Mouse (Mus musculus): ENCODE measurements at regions not wholly inside any gene's neighbourhood (a gene's known extent, or its start where the extent isn't known, plus 50 kb on each side); places are given as distances from the start of the nearest gene placed in this dataset.

GRCm38 (mm10) chr5:75248279-75248678 is 96.2 kb downstream of the Pdgfra start:
- no peak for DNase-seq (ENCODE audit: low spot score)

GRCm38 (mm10) chr5:75249671-75250070 is 97.6 kb downstream of the Pdgfra start:
- DNase-seq (ENCODE audit: low spot score), result no peak

- DNase-seq (ENCODE audit: low spot score), result no peak
Observed at GRCm38 (mm10) chr5:75253349-75253748, 101.3 kb downstream of the Pdgfra start.

GRCm38 (mm10) chr5:75253830-75254229 is 101.7 kb downstream of the Pdgfra start:
- no peak for DNase-seq (ENCODE audit: low spot score)

- peak; percentile 18 for DNase-seq (ENCODE audit: low spot score)
Observed at GRCm38 (mm10) chr5:75256186-75256585, 104.1 kb downstream of the Pdgfra start.

GRCm38 (mm10) chr5:75257067-75257466 is 105.0 kb downstream of the Pdgfra start:
- no peak for DNase-seq (ENCODE audit: low spot score)

- DNase-seq (ENCODE audit: low spot score), result no peak
Observed at GRCm38 (mm10) chr5:75260247-75260646, 108.2 kb downstream of the Pdgfra start.

- DNase-seq (ENCODE audit: low spot score), result no peak
Observed at GRCm38 (mm10) chr5:75266111-75266676, 114.1 kb downstream of the Pdgfra start.

- DNase-seq (ENCODE audit: low spot score), result no peak
Observed at GRCm38 (mm10) chr5:75266871-75267270, 114.8 kb downstream of the Pdgfra start.

- no peak for DNase-seq (ENCODE audit: low spot score)
Observed at GRCm38 (mm10) chr5:75267766-75268165, 115.7 kb downstream of the Pdgfra start.

GRCm38 (mm10) chr5:75278041-75278440 is 125.9 kb downstream of the Pdgfra start:
- no peak for DNase-seq (ENCODE audit: low spot score)

GRCm38 (mm10) chr5:75279561-75280171 is 127.6 kb downstream of the Pdgfra start:
- DNase-seq (ENCODE audit: low spot score), result no peak

- no peak for DNase-seq (ENCODE audit: low spot score)
Observed at GRCm38 (mm10) chr5:75280698-75281097, 128.6 kb downstream of the Pdgfra start.

GRCm38 (mm10) chr5:75281510-75281909 is 129.4 kb downstream of the Pdgfra start:
- DNase-seq (ENCODE audit: low spot score), result no peak

- no peak for DNase-seq (ENCODE audit: low spot score)
Observed at GRCm38 (mm10) chr5:75282617-75283016, 130.5 kb downstream of the Pdgfra start.

GRCm38 (mm10) chr5:75283841-75284240 is 131.7 kb downstream of the Pdgfra start:
- no peak for DNase-seq (ENCODE audit: low spot score)

- DNase-seq (ENCODE audit: low spot score), result no peak
Observed at GRCm38 (mm10) chr5:75285950-75286349, 133.9 kb downstream of the Pdgfra start.

- DNase-seq (ENCODE audit: low spot score), result peak; percentile 14
Observed at GRCm38 (mm10) chr5:75295676-75296075, 143.6 kb downstream of the Pdgfra start.

- DNase-seq (ENCODE audit: low spot score), result no peak
Observed at GRCm38 (mm10) chr5:75312897-75313296, 160.8 kb downstream of the Pdgfra start.

GRCm38 (mm10) chr5:75315956-75316355 is 163.9 kb downstream of the Pdgfra start:
- DNase-seq (ENCODE audit: low spot score), result no peak

GRCm38 (mm10) chr5:75320536-75320935 is 168.4 kb downstream of the Pdgfra start:
- no peak for DNase-seq (ENCODE audit: low spot score)

GRCm38 (mm10) chr5:75334050-75334449 is 182.0 kb downstream of the Pdgfra start:
- no peak for DNase-seq (ENCODE audit: low spot score)

GRCm38 (mm10) chr5:75336454-75336853 is 184.4 kb downstream of the Pdgfra start:
- no peak for DNase-seq (ENCODE audit: low spot score)

GRCm38 (mm10) chr5:75338439-75338838 is 186.3 kb downstream of the Pdgfra start:
- no peak for DNase-seq (ENCODE audit: low spot score)
